Mouse (Mus musculus) T-helper 2 cell (primary cell): ENCODE results near the gene Gpld1.
"Not testable (repeated sequence)": the region's sequence is repeated elsewhere in the genome, so short reads cannot be mapped to it uniquely, and the experiment has no call there.

ENCODE experiments used
- in situ Hi-C: fragments of 300-600 bp; cut with MboI, MseI; formaldehyde crosslinking; loops from one replicate; pipeline ENCODE4 v1.15.1; 2025; ENCODE audit warnings: high pct_unique_total_duplicates

Gpld1 gene

GRCm38 (mm10) chr13:24947158-24947557, 4.2 kb downstream of the Gpld1 start:
- in situ Hi-C loops = no loop called here

- in situ Hi-C loops = no loop called here
Observed at GRCm38 (mm10) chr13:24948870-24949269, 5.9 kb downstream of the Gpld1 start.

- in situ Hi-C loops = no loop called here
Observed at GRCm38 (mm10) chr13:24952659-24953058, 9.7 kb downstream of the Gpld1 start.

- in situ Hi-C loops = no loop called here
Observed at GRCm38 (mm10) chr13:24955091-24955490, 12.1 kb downstream of the Gpld1 start.

GRCm38 (mm10) chr13:24955500-24955899, 12.5 kb downstream of the Gpld1 start:
- in situ Hi-C loops = no loop called here

GRCm38 (mm10) chr13:24958671-24959070, 15.7 kb downstream of the Gpld1 start:
- in situ Hi-C loops = no loop called here

GRCm38 (mm10) chr13:24960084-24960483, 17.1 kb downstream of the Gpld1 start:
- in situ Hi-C loops = no loop called here

GRCm38 (mm10) chr13:24962119-24962518, 19.2 kb downstream of the Gpld1 start:
- in situ Hi-C loops = no loop called here

- in situ Hi-C loops = no loop called here
Observed at GRCm38 (mm10) chr13:24965130-24965845, 22.3 kb downstream of the Gpld1 start.

GRCm38 (mm10) chr13:24965846-24966201, 22.9 kb downstream of the Gpld1 start:
- in situ Hi-C loops = no loop called here

GRCm38 (mm10) chr13:24971776-24972175, 28.8 kb downstream of the Gpld1 start:
- in situ Hi-C loops = not testable (repeated sequence)

GRCm38 (mm10) chr13:24976384-24976783, 33.4 kb downstream of the Gpld1 start:
- in situ Hi-C loops = no loop called here

- in situ Hi-C loops = no loop called here
Observed at GRCm38 (mm10) chr13:24977820-24978342, 34.9 kb downstream of the Gpld1 start.

- in situ Hi-C loops = no loop called here
Observed at GRCm38 (mm10) chr13:24981031-24981430, 38.1 kb downstream of the Gpld1 start.

- in situ Hi-C loops = no loop called here
Observed at GRCm38 (mm10) chr13:24985435-24985834, 42.5 kb downstream of the Gpld1 start.

- in situ Hi-C loops = no loop called here
Observed at GRCm38 (mm10) chr13:24988391-24988790, 45.4 kb downstream of the Gpld1 start.

- in situ Hi-C loops = no loop called here
Observed at GRCm38 (mm10) chr13:24989006-24989405, 46.1 kb downstream of the Gpld1 start.

GRCm38 (mm10) chr13:24993160-24993559, 50.2 kb downstream of the Gpld1 start:
- in situ Hi-C loops = no loop called here

- in situ Hi-C loops = no loop called here
Observed at GRCm38 (mm10) chr13:24999538-24999937, 56.6 kb downstream of the Gpld1 start.

- in situ Hi-C loops = no loop called here
Observed at GRCm38 (mm10) chr13:25002965-25003364, 60.0 kb downstream of the Gpld1 start.

- in situ Hi-C loops = no loop called here
Observed at GRCm38 (mm10) chr13:25007115-25007514, 64.2 kb downstream of the Gpld1 start.

- in situ Hi-C loops = no loop called here
Observed at GRCm38 (mm10) chr13:25018316-25018715, 75.4 kb downstream of the Gpld1 start.

GRCm38 (mm10) chr13:25019793-25020539, 77.0 kb downstream of the Gpld1 start, which contains the start of gene Mrs2:
Gene Mrs2, minus strand, starts transcription at chr13:25020379.
- in situ Hi-C loops = loop anchor here (5.0 kb wide), 1 partner anchor 97 kb away; no protein-coding TSS in a partner anchor
